Mouse (Mus musculus) hindbrain, postnatal 0 days (tissue): ENCODE data around the gene Setd2. TPM values are rescaled to one million over a fixed set of nuclear protein-coding genes. Genes with fewer than 3 reads are reported as not detected.

Source experiments
- ATAC-seq: fragments of 200-750 bp; cut with Nextera tagmentation; 2 replicates; pipeline ENCODE4 v1.8.0; 2017; ENCODE audit warnings: mild to moderate bottlenecking, moderate TSS enrichment, moderate library complexity
- DNase-seq: peaks from one replicate; pipeline ENCODE4 v3.0.0-alpha.2; 2015; ENCODE audit warnings: low spot score
- H3K27ac ChIP-seq: fragments of 300-500 bp; sonication (generic); 2 replicates; pipeline ENCODE4 v1.5.1; 2014; ENCODE audit warnings: mild to moderate bottlenecking
- H3K27me3 ChIP-seq: fragments of 300-500 bp; sonication (generic); 2 replicates; pipeline ENCODE4 v1.6.1; 2014; ENCODE audit warnings: low read length, mixed read lengths; ENCODE audit not compliant: insufficient read depth
- H3K36me3 ChIP-seq: fragments of 300-500 bp; sonication (generic); 2 replicates; pipeline ENCODE4 v1.6.1; 2014; ENCODE audit warnings: low read length, mixed read lengths; ENCODE audit not compliant: insufficient read depth
- H3K4me1 ChIP-seq: fragments of 300-500 bp; sonication (generic); 2 replicates; pipeline ENCODE4 v1.6.1; 2014; ENCODE audit warnings: antibody characterized with exemption, low read length, mixed read lengths; ENCODE audit not compliant: insufficient read depth
- H3K4me2 ChIP-seq: fragments of 300-500 bp; sonication (generic); 2 replicates; pipeline ENCODE4 v1.6.1; 2014; ENCODE audit warnings: low read depth, mild to moderate bottlenecking, low read length, moderate library complexity, mixed read lengths
- H3K4me3 ChIP-seq: fragments of 300-500 bp; sonication (generic); 2 replicates; pipeline ENCODE4 v1.5.1; 2014; ENCODE audit warnings: low read length
- H3K9ac ChIP-seq: fragments of 300-500 bp; sonication (generic); replicated peaks from 2 replicates; pipeline ENCODE4 v1.6.1; 2014; ENCODE audit warnings: mild to moderate bottlenecking, low read length, moderate library complexity, mixed read lengths
- H3K9me3 ChIP-seq: fragments of 300-500 bp; sonication (generic); 2 replicates; pipeline ENCODE4 v1.6.1; 2016; ENCODE audit warnings: low read length, mixed read lengths
- CTCF ChIP-seq: IDR thresholded peaks from 2 replicates; pipeline ENCODE4 v1.5.1; 2016; ENCODE audit warnings: antibody characterized with exemption, control low read depth, low read depth
- WGBS: fragments of 180-500 bp; shearing (Covaris S2); extraction: QIAGEN DNeasy Blood & Tissue Kit; methylation state at CpG from one replicate; pipeline ENCODE4 v1.1.7; 2014; 5-methylcytosine and 5-hydroxymethylcytosine counted together
- polyA plus RNA-seq: library from polyadenylated mRNA; unstranded; fragments of >200 nt; fragmentation: Nextera tagmentation; extraction: Ambion mirVana; gene quantifications from 2 replicates; pipeline ENCODE4 v1.2.1, GENCODE M21; 2015
- total RNA-seq: library from RNA; depleted of rRNA; stranded (reverse); fragments of >200 nt; gene quantifications from 2 replicates; pipeline ENCODE4 v1.2.3, GENCODE M21; 2014

Gene Setd2
- total and polyA plus RNA-seq, 2 experiments from 2014 or later = 24.7 to 64.9 TPM

DNA sequence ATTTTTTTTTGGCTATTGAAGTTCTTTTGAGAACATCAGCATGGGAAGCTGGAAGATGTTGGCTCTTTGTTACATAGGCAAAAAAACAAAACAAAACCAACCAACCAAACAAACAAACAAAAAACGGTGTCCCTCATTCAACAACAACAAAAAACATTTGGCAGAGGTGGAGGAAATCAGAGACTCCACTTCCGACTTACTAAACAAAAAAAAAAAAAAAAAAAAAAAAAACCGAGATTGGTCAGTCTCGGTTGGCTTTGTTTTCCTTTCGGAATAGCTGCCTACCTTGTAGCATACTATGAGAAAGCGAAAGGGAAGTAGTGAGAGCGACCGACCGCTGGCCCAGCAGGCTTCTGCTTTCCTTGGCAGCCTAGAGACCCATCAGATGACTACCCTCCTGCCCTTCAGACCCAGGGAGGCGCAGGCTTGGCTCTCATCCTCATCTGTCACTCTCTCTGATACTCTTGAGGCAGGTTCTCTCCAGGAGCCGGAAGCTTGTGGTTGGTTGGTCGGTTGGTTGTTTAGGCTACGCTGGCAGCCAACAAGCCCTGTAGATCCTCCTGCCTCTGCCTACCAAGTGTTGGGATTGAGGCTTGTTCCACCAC lies 125.2 kb downstream of the Setd2 start:
- ATAC-seq (no peak), DNase-seq (no peak)
- Histone ChIP-seq H3K4me2 (peak overlapping the region; percentile 72), H3K4me3 (peak overlapping the region; percentile 56), H3K27ac (peak overlapping the region; percentile 94; the same call in 1 of the 2 replicates), H3K9me3 (no peaks in the 10 kb centered on the region), H3K36me3 (no peaks in the 10 kb centered on the region), H3K4me1 (peaks cover 21% of the 10 kb centered on the region), H3K9ac (peak overlapping the region; percentile 61; the same call in 1 of the 2 replicates), H3K27me3 (no peaks in the 10 kb centered on the region)
- whole genome bisulfite sequencing = 72% methylated on average over 13 of the region's 13 CpGs
- TF ChIP-seq CTCF = no peak

GRCm38 (mm10) chr9:110659521-110659920 lies 127.1 kb downstream of the Setd2 start:
- Histone ChIP-seq H3K9me3 (no peaks in the 10 kb centered on the region), H3K27ac (no peak overlapping the region), H3K4me3 (no peak overlapping the region), H3K27me3 (no peaks in the 10 kb centered on the region), H3K9ac (no peak overlapping the region), H3K4me2 (no peak overlapping the region), H3K4me1 (peaks cover 10% of the 10 kb centered on the region), H3K36me3 (no peaks in the 10 kb centered on the region)
- no peak for TF ChIP-seq CTCF
- DNase-seq = no peak
- WGBS = 94% methylated on average over 12 of the region's 12 CpGs
- ATAC-seq = no peak

DNA sequence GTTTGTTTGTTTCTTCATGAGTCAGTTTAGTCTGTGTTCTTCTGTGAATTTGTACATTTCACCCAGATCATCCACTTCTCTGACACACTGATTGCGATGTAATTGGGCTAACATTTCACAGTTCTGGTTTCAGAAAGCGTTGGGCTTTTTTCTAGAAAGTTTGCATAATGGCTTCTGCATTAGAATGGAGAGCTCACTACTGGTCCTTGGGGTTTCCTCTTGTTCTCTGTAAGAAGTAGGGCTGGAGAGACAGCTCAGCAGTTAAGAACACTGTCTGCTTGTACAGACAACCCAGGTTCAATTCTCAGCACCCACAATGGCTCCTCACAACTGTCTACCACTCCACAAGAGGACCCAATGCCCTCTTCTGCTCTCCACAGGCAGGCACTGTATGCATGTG lies 127.8 kb downstream of the Setd2 start:
- no peaks in the 10 kb centered on the region for H3K36me3 ChIP-seq
- H3K4me3 ChIP-seq = no peak overlapping the region
- ATAC-seq (no peak), DNase-seq (no peak)
- WGBS = 84% methylated on average over 2 of the region's 2 CpGs
- H3K9ac ChIP-seq = no peak overlapping the region
- no peaks in the 10 kb centered on the region for H3K9me3 ChIP-seq
- H3K4me2 ChIP-seq = no peak overlapping the region
- H3K27me3 ChIP-seq = no peaks in the 10 kb centered on the region
- TF ChIP-seq CTCF = no peak
- H3K27ac ChIP-seq = no peak overlapping the region
- H3K4me1 ChIP-seq = peaks cover 9% of the 10 kb centered on the region

GRCm38 (mm10) chr9:110660856-110661612 lies 128.6 kb downstream of the Setd2 start:
- no peaks in the 10 kb centered on the region for H3K27me3 ChIP-seq
- no peak for DNase-seq
- no peaks in the 10 kb centered on the region for H3K9me3 ChIP-seq
- WGBS = 84% methylated on average over 7 of the region's 7 CpGs
- H3K4me2 ChIP-seq = no peak overlapping the region
- no peak overlapping the region for H3K9ac ChIP-seq
- peaks cover 7% of the 10 kb centered on the region for H3K4me1 ChIP-seq
- no peak overlapping the region for H3K4me3 ChIP-seq
- no peak for ATAC-seq
- no peak overlapping the region for H3K27ac ChIP-seq
- no peak for TF ChIP-seq CTCF
- H3K36me3 ChIP-seq = no peaks in the 10 kb centered on the region

DNA sequence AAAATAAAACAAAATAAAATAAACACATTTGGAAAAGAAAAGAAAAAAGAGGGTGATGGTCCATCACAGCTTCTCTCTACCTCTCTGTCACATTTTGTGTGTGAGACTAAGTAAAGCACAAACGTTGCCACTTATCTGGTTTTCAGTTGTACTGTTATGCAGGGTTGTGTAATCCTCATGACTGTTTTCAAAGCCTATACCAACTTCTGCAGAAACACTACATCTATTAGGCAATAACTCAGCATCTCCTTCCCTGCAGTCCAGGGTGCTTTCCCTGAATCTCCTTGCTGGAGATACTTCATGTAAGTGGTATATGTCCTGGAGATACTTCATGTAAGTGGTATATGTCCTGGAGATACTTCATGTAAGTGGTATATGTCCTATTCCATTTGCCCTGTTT lies 130.4 kb downstream of the Setd2 start:
- H3K9me3 ChIP-seq = no peaks in the 10 kb centered on the region
- no peak overlapping the region for H3K4me3 ChIP-seq
- WGBS = 94% methylated on average over 1 of the region's 1 CpGs
- H3K9ac ChIP-seq = no peak overlapping the region
- no peak overlapping the region for H3K4me2 ChIP-seq
- no peak overlapping the region for H3K27ac ChIP-seq
- H3K36me3 ChIP-seq = no peaks in the 10 kb centered on the region
- TF ChIP-seq CTCF = no peak
- H3K4me1 ChIP-seq = 0 out of 2 replicates have a peak, but pooled peaks cover 2% of the 10 kb centered on the region
- ATAC-seq = no peak
- DNase-seq = no peak
- H3K27me3 ChIP-seq = no peaks in the 10 kb centered on the region

- Histone ChIP-seq H3K9me3 (no peaks in the 10 kb centered on the region), H3K36me3 (no peaks in the 10 kb centered on the region), H3K4me1 (no peaks in the 10 kb centered on the region), H3K27ac (no peak overlapping the region), H3K4me2 (no peak overlapping the region), H3K9ac (no peak overlapping the region), H3K27me3 (no peaks in the 10 kb centered on the region), H3K4me3 (no peak overlapping the region)
- TF ChIP-seq CTCF = no peak
- DNase-seq (no peak), ATAC-seq (no peak)
- 42% methylated on average over 4 of the region's 4 CpGs for WGBS
Measured at GRCm38 (mm10) chr9:110665912-110666311, 133.5 kb downstream of the Setd2 start.

DNA sequence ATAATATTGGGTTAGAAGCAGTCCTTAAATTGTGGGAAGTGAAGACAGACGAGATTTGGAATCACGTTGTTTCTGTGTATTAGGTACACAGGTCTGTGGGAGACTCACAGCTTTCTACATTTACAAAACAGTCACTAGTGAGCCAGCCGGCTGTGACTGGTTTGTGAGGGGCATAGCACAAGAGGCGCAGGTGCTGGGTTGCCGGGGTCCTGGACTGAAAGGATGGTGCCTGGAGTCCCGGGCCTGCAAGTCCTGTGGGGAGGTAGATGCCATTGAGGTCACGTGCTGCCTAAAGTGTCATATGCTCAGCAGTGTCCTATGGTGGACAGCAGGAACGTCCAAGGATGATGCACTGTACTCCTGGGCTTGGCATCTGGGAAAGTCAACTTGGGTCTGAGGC lies 134.0 kb downstream of the Setd2 start:
- Histone ChIP-seq H3K4me2 (no peak overlapping the region), H3K9ac (no peak overlapping the region), H3K27me3 (no peaks in the 10 kb centered on the region), H3K4me3 (no peak overlapping the region), H3K27ac (no peak overlapping the region), H3K9me3 (no peaks in the 10 kb centered on the region), H3K36me3 (no peaks in the 10 kb centered on the region), H3K4me1 (no peaks in the 10 kb centered on the region)
- 38% methylated on average over 8 of the region's 8 CpGs for WGBS
- ATAC-seq (no peak), DNase-seq (no peak)
- no peak for TF ChIP-seq CTCF
